Mouse (Mus musculus) retina, postnatal 7 days (tissue): Measurements from ENCODE around the gene Vmn1r4.

Experiments
- DNase-seq: peaks from one replicate; pipeline ENCODE4 v3.0.0-alpha.2; 2012; ENCODE audit warnings: low read depth, low spot score

Gene Vmn1r4

GRCm38 (mm10) chr6:56923726-56924707, at the start of gene Vmn1r4, which contains the start of gene Nt5c3:
Gene Vmn1r4 (plus strand): TSS chr6:56924015.
Gene Nt5c3 (minus strand): TSS chr6:56923932.
- DNase-seq: peak; percentile 93

GRCm38 (mm10) chr6:56876870-56877269, 46.9 kb upstream of the Vmn1r4 start:
- DNase-seq: no peak

GRCm38 (mm10) chr6:56877985-56878384, 45.8 kb upstream of the Vmn1r4 start:
- DNase-seq: no peak

- DNase-seq: no peak
Measured at GRCm38 (mm10) chr6:56879352-56879955, 44.4 kb upstream of the Vmn1r4 start.

- DNase-seq: no peak
Measured at GRCm38 (mm10) chr6:56888561-56888960, 35.3 kb upstream of the Vmn1r4 start.

GRCm38 (mm10) chr6:56890762-56891161, 33.1 kb upstream of the Vmn1r4 start:
- DNase-seq: no peak

- no peak for DNase-seq
Measured at GRCm38 (mm10) chr6:56899601-56900000, 24.2 kb upstream of the Vmn1r4 start.

GRCm38 (mm10) chr6:56901336-56901735, 22.5 kb upstream of the Vmn1r4 start:
- no peak for DNase-seq

- no peak for DNase-seq
Measured at GRCm38 (mm10) chr6:56901824-56902386, 21.9 kb upstream of the Vmn1r4 start.

- DNase-seq: no peak
Measured at GRCm38 (mm10) chr6:56902606-56903520, 21.0 kb upstream of the Vmn1r4 start.

- no peak for DNase-seq
Measured at GRCm38 (mm10) chr6:56903831-56904230, 20.0 kb upstream of the Vmn1r4 start.

- no peak for DNase-seq
Measured at GRCm38 (mm10) chr6:56904330-56904729, 19.5 kb upstream of the Vmn1r4 start.

- no peak for DNase-seq
Measured at GRCm38 (mm10) chr6:56904982-56905381, 18.8 kb upstream of the Vmn1r4 start.

- DNase-seq: no peak
Measured at GRCm38 (mm10) chr6:56905486-56905885, 18.3 kb upstream of the Vmn1r4 start.

GRCm38 (mm10) chr6:56906121-56906846, 17.5 kb upstream of the Vmn1r4 start:
- no peak for DNase-seq

- no peak for DNase-seq
Measured at GRCm38 (mm10) chr6:56907973-56908372, 15.8 kb upstream of the Vmn1r4 start.

- DNase-seq: no peak
Measured at GRCm38 (mm10) chr6:56908397-56908796, 15.4 kb upstream of the Vmn1r4 start.

GRCm38 (mm10) chr6:56908912-56909311, 14.9 kb upstream of the Vmn1r4 start:
- DNase-seq: no peak

GRCm38 (mm10) chr6:56910910-56911309, 12.9 kb upstream of the Vmn1r4 start:
- DNase-seq: no peak

- DNase-seq: no peak
Measured at GRCm38 (mm10) chr6:56913092-56913858, 10.5 kb upstream of the Vmn1r4 start.
